Comparison of ENCODE assay signal across 8 mouse cellular contexts in the genomic region with DNA sequence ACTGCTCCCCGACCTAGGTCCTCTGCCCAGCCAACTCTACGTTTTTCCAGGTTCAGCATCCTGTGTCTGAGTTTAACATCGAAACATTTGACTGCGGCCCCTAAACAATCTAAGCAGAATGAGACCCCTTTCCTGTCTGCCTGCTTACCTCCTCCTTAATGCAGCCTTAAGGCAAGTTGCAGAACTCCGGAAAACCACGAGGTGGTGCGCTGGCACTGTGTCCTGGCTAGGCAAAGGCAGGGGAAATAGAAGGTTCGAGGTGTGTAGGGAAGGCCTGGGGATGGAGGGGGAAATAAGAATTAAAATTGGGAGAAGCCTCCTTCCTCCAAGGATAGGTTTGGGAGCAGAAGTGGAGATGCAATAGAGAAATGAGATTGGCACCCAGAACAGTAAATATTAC. TPM values are rescaled to one million over a fixed set of nuclear protein-coding genes. Genes with fewer than 3 reads are reported as not detected.
A peak's percentile ranks its signal among the peaks of the same experiment; 100 is the strongest.
DNase-seq lines count a peak whose midpoint lies in the region; ATAC-seq and TF ChIP-seq lines count a peak whose summit lies in the region.

No protein-coding gene starts in this region.

- no peak for TF ChIP-seq EP300 in lung, postnatal 0 days (IDR thresholded peaks at IDR 0.05)

- no peak overlapping the region for H3K27ac ChIP-seq in cortical plate, adult 2 months (ENCODE audit: insufficient read depth, low read length)
- no peak overlapping the region for H3K27ac ChIP-seq in heart, embryonic 11.5 days (ENCODE audit: low read depth, low read length)
- no peak overlapping the region for H3K27ac ChIP-seq in lung, postnatal 0 days (ENCODE audit: low read length)

- no peaks in the 10 kb centered on the region for H3K4me1 ChIP-seq in cortical plate, adult 2 months (ENCODE audit: control insufficient read depth, insufficient read depth, low read length)
- H3K4me1 ChIP-seq in heart, embryonic 11.5 days (ENCODE audit: control insufficient read depth, insufficient read depth, low read length) = peaks cover 14% of the 10 kb centered on the region
- H3K4me1 ChIP-seq in lung, postnatal 0 days (ENCODE audit: insufficient read depth, low read depth, low read length) = peaks cover 3% of the 10 kb centered on the region; the same call in 1 of the 2 replicates

- H3K4me2 ChIP-seq in heart, embryonic 11.5 days = peak overlapping the region; percentile 11; the same call in 1 of the 2 replicates
- no peak overlapping the region for H3K4me2 ChIP-seq in lung, postnatal 0 days (replicated peaks; ENCODE audit: low read depth, low read length)

- peak; percentile 41 for DNase-seq in 3134 (ENCODE audit: extremely low read depth, insufficient read length, low spot score)
- DNase-seq in MN1 (ENCODE audit: low spot score) = peak; percentile 78
- peak; percentile 34 to 76 for DNase-seq in layer of hippocampus, adult 18-20 months (ENCODE audit: low spot score in 2 of 2)
- peak; percentile 74 for DNase-seq in lung, postnatal 0 days (ENCODE audit: low spot score)
- peak; percentile 71 to 83 for DNase-seq in right cerebral cortex, adult 2 months (ENCODE audit: low spot score in 2 of 2)
- DNase-seq in urinary bladder, postnatal 25 days (ENCODE audit: low spot score) = peak; percentile 83

- peaks cover 63% of the 10 kb centered on the region for H3K27me3 ChIP-seq in heart, embryonic 11.5 days (ENCODE audit: control insufficient read depth, insufficient read depth, low read length)
- H3K27me3 ChIP-seq in lung, postnatal 0 days (replicated peaks; ENCODE audit: insufficient read depth, low read length) = peaks cover 43% of the 10 kb centered on the region

- no peak for TF ChIP-seq POLR2A in cortical plate, adult 2 months (IDR thresholded peaks at IDR 0.05; ENCODE audit: extremely low read depth, insufficient read depth, low read length)

- no peak overlapping the region for H3K4me3 ChIP-seq in cortical plate, adult 2 months (ENCODE audit: insufficient read depth, low read length)
- H3K4me3 ChIP-seq in heart, embryonic 11.5 days (ENCODE audit: low read depth, low read length) = no peak overlapping the region
- H3K4me3 ChIP-seq in lung, postnatal 0 days (ENCODE audit: low read depth, low read length) = no peak overlapping the region

- WGBS in heart, embryonic 11.5 days (ENCODE audit: insufficient replicate concordance) = 3% methylated on average over 8 of the region's 8 CpGs
- 4% methylated on average over 8 of the region's 8 CpGs for WGBS in lung, postnatal 0 days

- peak; percentile 96 for TF ChIP-seq CTCF in cortical plate, adult 2 months (IDR thresholded peaks at IDR 0.05; ENCODE audit: extremely low read depth, insufficient read depth, low read length)
- TF ChIP-seq CTCF in lung, postnatal 0 days (IDR thresholded peaks at IDR 0.05) = peak; percentile 98

- ATAC-seq in heart, embryonic 11.5 days (replicated peaks; ENCODE audit: insufficient number of reproducible peaks, low FRiP score, low TSS enrichment) = no peak
- peak; percentile 42; the same call in 1 of the 2 replicates for ATAC-seq in lung, postnatal 0 days

- no peaks in the 10 kb centered on the region for H3K9me3 ChIP-seq in heart, embryonic 11.5 days (replicated peaks; ENCODE audit: control insufficient read depth, low read length)
- H3K9me3 ChIP-seq in lung, postnatal 0 days (ENCODE audit: low read length) = no peaks in the 10 kb centered on the region

- no peaks in the 10 kb centered on the region for H3K36me3 ChIP-seq in heart, embryonic 11.5 days (ENCODE audit: control insufficient read depth, insufficient read depth, low read length)
- no peaks in the 10 kb centered on the region for H3K36me3 ChIP-seq in lung, postnatal 0 days (ENCODE audit: insufficient read depth, low read length)

- no peak overlapping the region for H3K9ac ChIP-seq in heart, embryonic 11.5 days (ENCODE audit: low read depth, low read length)
- no peak overlapping the region for H3K9ac ChIP-seq in lung, postnatal 0 days (replicated peaks; ENCODE audit: low read depth)

RNA-seq across cellular contexts. Expression of gene Dlx3, which starts 1.4 kb away (rescaled TPM):
- polyA plus RNA-seq in cortical plate, adult 2 months (2012; rRNA removed) = not detected in 2 replicates
- 0.30 and 0.40 TPM in 2 replicates for polyA plus RNA-seq in heart, embryonic 11.5 days (2014; fragmentation: Nextera tagmentation; extraction: Ambion mirVana)
- not detected for total RNA-seq in layer of hippocampus, adult 18-20 months (2021)
- 0.05 TPM in 1 of 2 replicates, not detected in the other for polyA plus RNA-seq in lung, postnatal 0 days (2015; fragmentation: Nextera tagmentation; extraction: Ambion mirVana)

RNA-seq across cellular contexts. Expression of gene Dlx4, which starts 27.6 kb away (rescaled TPM):
- 0.26 and 0.29 TPM in 2 replicates for polyA plus RNA-seq in cortical plate, adult 2 months (2012; rRNA removed)
- not detected in 2 replicates for polyA plus RNA-seq in heart, embryonic 11.5 days (2014; fragmentation: Nextera tagmentation; extraction: Ambion mirVana)
- under 1 TPM; 0.13 to 0.17 TPM for total RNA-seq in layer of hippocampus, adult 18-20 months (2021)
- polyA plus RNA-seq in lung, postnatal 0 days (2015; fragmentation: Nextera tagmentation; extraction: Ambion mirVana) = 0.55 and 0.79 TPM in 2 replicates

RNA-seq across cellular contexts. Expression of gene Itga3, which starts 41.9 kb away (rescaled TPM):
- 15.3 and 17.7 TPM in 2 replicates for polyA plus RNA-seq in cortical plate, adult 2 months (2012; rRNA removed)
- polyA plus RNA-seq in heart, embryonic 11.5 days (2014; fragmentation: Nextera tagmentation; extraction: Ambion mirVana) = 8.5 and 9.7 TPM in 2 replicates
- 10 to 100 TPM; 11.2 to 14.0 TPM for total RNA-seq in layer of hippocampus, adult 18-20 months (2021)
- polyA plus RNA-seq in lung, postnatal 0 days (2015; fragmentation: Nextera tagmentation; extraction: Ambion mirVana) = 44.3 and 63.1 TPM in 2 replicates
